Mouse (Mus musculus): ENCODE measurements at regions not wholly inside any gene's neighbourhood (a gene's known extent, or its start where the extent isn't known, plus 50 kb on each side); places are given as distances from the start of the nearest gene placed in this dataset.

DNA sequence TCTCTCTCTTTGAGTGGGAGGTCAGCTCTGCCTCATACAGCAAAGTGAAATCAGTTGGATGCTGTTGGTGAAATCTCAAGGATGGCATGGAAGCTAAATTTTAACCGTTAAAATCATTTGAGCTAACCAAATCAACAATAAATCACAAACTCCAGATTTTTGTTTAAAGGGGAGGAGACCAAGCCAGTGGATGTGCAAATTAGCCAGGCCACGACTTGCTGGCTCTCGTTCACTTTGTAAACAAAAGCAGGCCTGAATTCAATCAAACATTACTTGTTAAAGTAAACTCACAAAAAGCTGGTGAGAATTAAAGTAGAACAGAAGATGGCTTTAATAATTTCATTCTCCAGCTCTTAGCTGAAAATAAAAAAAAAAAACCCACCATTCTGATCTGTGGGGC, 359.3 kb upstream of the Ddhd1 start:
- no peaks in the 10 kb centered on the region for H3K27me3 ChIP-seq
- no peak overlapping the region for H3K4me2 ChIP-seq (replicated peaks)
- no peak for ATAC-seq (ENCODE audit: insufficient number of reproducible peaks, low FRiP score, low TSS enrichment, low read depth)
- H3K9ac ChIP-seq = no peak overlapping the region
- peaks cover 43% of the 10 kb centered on the region for H3K4me1 ChIP-seq
- H3K36me3 ChIP-seq = no peaks in the 10 kb centered on the region
- H3K4me3 ChIP-seq (replicated peaks) = no peak overlapping the region
- H3K27ac ChIP-seq (replicated peaks) = 0 out of 2 replicates have a peak overlapping the region, but pooled peaks have one; percentile 41
- WGBS = 33% methylated on average over 3 of the region's 3 CpGs
- H3K9me3 ChIP-seq (replicated peaks) = no peaks in the 10 kb centered on the region

DNA sequence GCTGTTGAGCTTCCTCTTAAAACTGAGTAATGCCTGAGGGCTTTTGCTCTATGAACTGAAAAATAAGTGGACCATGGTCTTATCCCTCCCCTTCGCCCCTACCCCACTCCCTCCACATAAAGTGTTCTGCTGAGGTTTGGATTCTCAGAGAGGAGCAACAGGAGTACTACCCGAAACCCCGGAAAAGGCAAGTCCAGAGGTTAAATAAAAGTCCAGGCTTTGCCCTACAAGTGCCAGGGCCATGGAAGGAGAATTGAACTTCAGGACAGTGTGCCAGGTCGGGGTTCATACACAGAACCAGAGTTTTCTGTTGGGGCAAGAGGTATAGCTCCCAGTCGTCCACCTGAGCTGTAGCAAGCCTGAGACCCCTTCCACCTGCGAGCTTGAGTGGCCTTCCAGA, 360.0 kb upstream of the Ddhd1 start:
- Histone ChIP-seq H3K4me1 (peaks cover 43% of the 10 kb centered on the region), H3K27me3 (no peaks in the 10 kb centered on the region), H3K4me3 (replicated peaks) (no peak overlapping the region), H3K36me3 (no peaks in the 10 kb centered on the region), H3K27ac (replicated peaks) (no peak overlapping the region), H3K4me2 (replicated peaks) (no peak overlapping the region), H3K9me3 (replicated peaks) (no peaks in the 10 kb centered on the region), H3K9ac (no peak overlapping the region)
- no peak for ATAC-seq (ENCODE audit: insufficient number of reproducible peaks, low FRiP score, low TSS enrichment, low read depth)
- 66% methylated on average over 6 of the region's 6 CpGs for WGBS

GRCm38 (mm10) chr14:46019240-46020025, 359.8 kb upstream of the Gm15217 start:
- no peak overlapping the region for H3K4me3 ChIP-seq (replicated peaks)
- no peak overlapping the region for H3K9ac ChIP-seq

GRCm38 (mm10) chr14:46034301-46034700, 344.9 kb upstream of the Gm15217 start:
- Histone ChIP-seq H3K4me3 (replicated peaks) (no peak overlapping the region), H3K27me3 (no peaks in the 10 kb centered on the region), H3K9ac (no peak overlapping the region), H3K36me3 (no peaks in the 10 kb centered on the region), H3K9me3 (replicated peaks) (no peaks in the 10 kb centered on the region), H3K4me1 (peaks cover 4% of the 10 kb centered on the region), H3K27ac (replicated peaks) (no peak overlapping the region), H3K4me2 (replicated peaks) (no peak overlapping the region)
- ATAC-seq (ENCODE audit: insufficient number of reproducible peaks, low FRiP score, low TSS enrichment, low read depth) = no peak
- WGBS = 87% methylated on average over 8 of the region's 8 CpGs

More at GRCm38 (mm10) chr14:46019240-46020025, 359.8 kb upstream of the Gm15217 start:
- Histone ChIP-seq H3K27me3 (no peaks in the 10 kb centered on the region), H3K36me3 (no peaks in the 10 kb centered on the region), H3K4me1 (peaks cover 43% of the 10 kb centered on the region), H3K4me2 (replicated peaks) (peak overlapping the region; percentile 31), H3K27ac (replicated peaks) (peak overlapping the region; percentile 73), H3K9me3 (replicated peaks) (no peaks in the 10 kb centered on the region)
- peak; percentile 70 for ATAC-seq (ENCODE audit: insufficient number of reproducible peaks, low FRiP score, low TSS enrichment, low read depth)
- 15% methylated on average over 14 of the region's 14 CpGs for WGBS

- Histone ChIP-seq H3K9ac (no peak overlapping the region), H3K4me1 (no peaks in the 10 kb centered on the region), H3K4me2 (replicated peaks) (no peak overlapping the region), H3K9me3 (replicated peaks) (no peaks in the 10 kb centered on the region), H3K27ac (replicated peaks) (no peak overlapping the region), H3K36me3 (no peaks in the 10 kb centered on the region), H3K27me3 (no peaks in the 10 kb centered on the region), H3K4me3 (replicated peaks) (no peak overlapping the region)
- WGBS = 47% methylated on average over 14 of the region's 14 CpGs
- no peak for ATAC-seq (ENCODE audit: insufficient number of reproducible peaks, low FRiP score, low TSS enrichment, low read depth)
These were observed 318.4 kb upstream of the Gm15217 start for GRCm38 (mm10) chr14:46060622-46061381.

DNA sequence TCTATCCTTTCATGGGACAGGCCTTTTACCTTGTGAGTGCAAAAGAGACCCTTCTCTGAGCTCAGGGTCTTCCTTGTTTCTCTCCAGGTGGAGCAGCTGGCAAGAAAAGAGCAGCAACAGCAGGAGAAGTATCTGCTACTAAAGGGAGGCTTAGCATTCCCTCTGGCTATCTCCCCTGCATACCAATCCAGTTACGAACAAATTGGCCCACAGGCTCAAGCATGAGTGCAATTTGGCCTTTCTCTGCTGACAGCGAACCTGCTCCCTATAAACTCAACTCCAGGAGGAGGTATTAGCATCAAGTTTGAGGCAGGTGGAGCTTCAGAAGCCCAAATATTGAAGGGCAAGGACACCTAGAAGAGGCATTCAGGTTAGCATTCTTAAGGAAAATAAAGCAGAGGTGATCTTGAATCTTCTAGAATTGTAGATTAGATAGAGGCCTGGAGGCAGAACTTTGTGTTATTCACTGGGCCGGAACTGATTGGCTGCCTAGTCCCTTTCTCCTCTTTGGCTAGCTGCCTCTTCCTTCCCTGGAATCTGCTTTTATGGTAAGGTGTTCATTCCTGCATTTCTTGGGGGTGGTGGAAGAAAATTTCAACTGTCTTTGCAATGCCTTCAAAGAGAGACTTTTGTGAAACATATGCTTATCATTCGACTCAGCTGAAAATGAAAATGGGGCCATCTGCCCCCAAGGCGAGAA, 312.0 kb upstream of the Gm15217 start:
- 50% methylated on average over 5 of the region's 5 CpGs for WGBS

GRCm38 (mm10) chr14:46071244-46071643, 308.0 kb upstream of the Gm15217 start:
- H3K4me1 ChIP-seq = 0 out of 2 replicates have a peak, but pooled peaks cover 4% of the 10 kb centered on the region
- WGBS = 83% methylated on average over 5 of the region's 5 CpGs

More for the DNA sequence above, 312.0 kb upstream of the Gm15217 start:
- Histone ChIP-seq H3K36me3 (no peaks in the 10 kb centered on the region), H3K27me3 (no peaks in the 10 kb centered on the region), H3K9ac (no peak overlapping the region), H3K4me1 (no peaks in the 10 kb centered on the region), H3K4me2 (replicated peaks) (no peak overlapping the region), H3K4me3 (replicated peaks) (no peak overlapping the region), H3K27ac (replicated peaks) (no peak overlapping the region), H3K9me3 (replicated peaks) (no peaks in the 10 kb centered on the region)
- no peak for ATAC-seq (ENCODE audit: insufficient number of reproducible peaks, low FRiP score, low TSS enrichment, low read depth)

DNA sequence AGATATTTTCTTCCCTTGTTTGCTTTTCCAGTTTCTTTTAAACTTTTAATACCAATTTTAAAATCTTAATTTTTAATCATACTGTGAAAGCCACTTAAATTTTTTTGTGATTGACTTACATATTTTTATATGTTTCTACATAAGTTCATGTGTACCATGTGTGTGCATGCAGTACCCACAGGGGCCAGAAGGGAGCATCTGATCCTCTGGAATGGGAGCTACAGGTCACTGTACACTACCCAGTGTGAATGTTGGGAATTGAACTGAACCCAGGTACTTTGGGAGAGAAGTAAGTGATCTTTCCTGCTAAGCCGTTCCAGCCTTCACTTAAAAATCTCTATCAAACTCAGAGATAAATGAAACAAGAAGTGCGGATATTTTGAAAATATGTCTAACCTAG, 302.5 kb upstream of the Gm15217 start:
- Histone ChIP-seq H3K4me1 (0 out of 2 replicates have a peak, but pooled peaks cover 4% of the 10 kb centered on the region), H3K9ac (no peak overlapping the region), H3K27me3 (no peaks in the 10 kb centered on the region), H3K36me3 (no peaks in the 10 kb centered on the region), H3K27ac (replicated peaks) (no peak overlapping the region), H3K4me3 (replicated peaks) (no peak overlapping the region), H3K4me2 (replicated peaks) (no peak overlapping the region), H3K9me3 (replicated peaks) (no peaks in the 10 kb centered on the region)
- WGBS = 75% methylated on average over 2 of the region's 2 CpGs
- no peak for ATAC-seq (ENCODE audit: insufficient number of reproducible peaks, low FRiP score, low TSS enrichment, low read depth)

More at GRCm38 (mm10) chr14:46071244-46071643, 308.0 kb upstream of the Gm15217 start:
- ATAC-seq (ENCODE audit: insufficient number of reproducible peaks, low FRiP score, low TSS enrichment, low read depth) = no peak
- Histone ChIP-seq H3K4me3 (replicated peaks) (no peak overlapping the region), H3K36me3 (no peaks in the 10 kb centered on the region), H3K9ac (no peak overlapping the region), H3K9me3 (replicated peaks) (no peaks in the 10 kb centered on the region), H3K4me2 (replicated peaks) (no peak overlapping the region), H3K27me3 (no peaks in the 10 kb centered on the region), H3K27ac (replicated peaks) (no peak overlapping the region)

DNA sequence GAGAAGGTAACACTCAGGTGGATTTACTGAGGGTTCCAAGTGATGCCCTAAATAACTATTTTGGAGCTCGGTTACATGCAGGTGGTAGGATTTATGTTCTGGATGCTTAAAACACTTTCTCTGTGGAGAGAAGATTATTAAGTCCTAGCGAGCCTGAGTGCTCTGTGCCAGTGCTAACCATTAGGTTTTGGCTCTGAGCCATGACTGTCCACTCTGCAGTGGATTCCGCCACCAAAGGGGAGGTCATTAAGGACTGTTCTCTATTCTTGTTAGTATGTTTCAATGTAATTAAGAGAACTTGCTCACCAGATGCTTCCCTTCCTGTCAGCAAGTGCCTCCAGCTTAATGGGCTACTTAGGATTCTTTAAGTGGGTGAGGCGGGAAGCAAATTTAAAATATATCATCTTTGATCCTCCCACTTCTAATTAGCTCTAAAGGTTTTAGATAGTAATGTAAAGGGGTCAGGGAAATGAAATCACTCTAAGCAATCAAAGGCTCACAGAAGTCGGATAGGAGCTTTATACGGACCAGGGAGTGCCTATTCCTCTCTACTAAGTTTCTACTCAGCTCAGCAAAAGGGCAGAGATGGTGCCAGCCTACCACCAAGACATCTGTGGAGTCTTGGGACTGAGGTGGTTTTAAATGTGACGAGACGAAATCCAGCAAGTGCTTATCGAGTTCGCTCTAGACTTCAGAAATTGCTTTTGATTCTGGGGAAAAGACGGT, 301.6 kb upstream of the Gm15217 start:
- Histone ChIP-seq H3K4me1 (0 out of 2 replicates have a peak, but pooled peaks cover 4% of the 10 kb centered on the region), H3K9ac (no peak overlapping the region), H3K4me2 (replicated peaks) (no peak overlapping the region), H3K4me3 (replicated peaks) (no peak overlapping the region), H3K36me3 (no peaks in the 10 kb centered on the region), H3K27me3 (no peaks in the 10 kb centered on the region), H3K9me3 (replicated peaks) (no peaks in the 10 kb centered on the region), H3K27ac (replicated peaks) (no peak overlapping the region)
- ATAC-seq (ENCODE audit: insufficient number of reproducible peaks, low FRiP score, low TSS enrichment, low read depth) = no peak
- WGBS = 66% methylated on average over 11 of the region's 11 CpGs

DNA sequence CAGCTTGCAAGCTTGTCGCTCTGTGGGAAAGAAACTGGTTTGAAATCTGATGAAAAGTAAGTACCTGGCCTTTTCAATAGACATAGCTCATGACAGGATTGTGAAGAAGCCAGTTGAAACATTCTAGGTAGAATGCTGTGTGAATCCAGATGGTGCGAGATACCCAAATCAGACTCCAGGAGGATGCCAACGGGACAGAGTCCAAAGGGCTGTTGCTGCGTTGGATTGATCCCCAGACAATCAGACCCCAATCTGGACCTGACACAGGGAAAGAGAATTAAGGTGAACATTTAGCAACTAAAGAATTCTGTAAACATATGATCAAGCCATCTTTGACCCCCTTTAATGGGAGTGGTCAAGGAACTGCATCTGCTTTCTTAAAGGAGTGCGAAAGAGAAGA, 296.6 kb upstream of the Gm15217 start:
- no peak overlapping the region for H3K4me2 ChIP-seq (replicated peaks)
- no peaks in the 10 kb centered on the region for H3K36me3 ChIP-seq
- H3K27me3 ChIP-seq = no peaks in the 10 kb centered on the region
- 89% methylated on average over 5 of the region's 5 CpGs for WGBS
- no peak overlapping the region for H3K27ac ChIP-seq (replicated peaks)
- no peak for ATAC-seq (ENCODE audit: insufficient number of reproducible peaks, low FRiP score, low TSS enrichment, low read depth)
- no peaks in the 10 kb centered on the region for H3K4me1 ChIP-seq
- H3K4me3 ChIP-seq (replicated peaks) = no peak overlapping the region
- no peaks in the 10 kb centered on the region for H3K9me3 ChIP-seq (replicated peaks)
- no peak overlapping the region for H3K9ac ChIP-seq
